Mouse (Mus musculus) layer of hippocampus, adult 18-20 months (tissue): ENCODE data around the gene Gjb4. TPM values are rescaled to one million over a fixed set of nuclear protein-coding genes. Genes with fewer than 3 reads are reported as not detected.

Experiments
- DNase-seq, 2 experiments: peaks; one replicate each; pipeline ENCODE4 v3.0.0; 2022; ENCODE audit warnings: low spot score in 2 of 2
- long read RNA-seq: library from polyadenylated mRNA; stranded (forward); transcript quantifications from one replicate; pipeline ENCODE4 v2.0.0, GENCODE M21; 2021
- total RNA-seq, 2 experiments: library from RNA; stranded (reverse); gene quantifications; 2 replicates each; pipeline ENCODE4 v1.2.3; 2021

Gene Gjb4
- not detected for total RNA-seq
- long read RNA-seq, result 0 reads

GRCm38 (mm10) chr4:127353951-127354438, at the start of gene Gjb4:
Gjb4 (minus strand) TSS chr4:127354081.
- peak in 1 of 2 experiments; percentile 12 for DNase-seq

GRCm38 (mm10) chr4:127402614-127403013, 48.7 kb upstream of the Gjb4 start:
- DNase-seq, result no peak

- DNase-seq, result no peak
Observed at GRCm38 (mm10) chr4:127402166-127402565, 48.3 kb upstream of the Gjb4 start.

GRCm38 (mm10) chr4:127400165-127401145, 46.6 kb upstream of the Gjb4 start:
- DNase-seq, result no peak

GRCm38 (mm10) chr4:127395591-127395990, 41.7 kb upstream of the Gjb4 start:
- no peak for DNase-seq

- peak; percentile 19 to 43 for DNase-seq
Observed at GRCm38 (mm10) chr4:127389645-127390044, 35.8 kb upstream of the Gjb4 start.

GRCm38 (mm10) chr4:127377344-127377743, 23.5 kb upstream of the Gjb4 start:
- DNase-seq, result no peak

- DNase-seq, result no peak
Observed at GRCm38 (mm10) chr4:127375541-127376177, 21.8 kb upstream of the Gjb4 start.

GRCm38 (mm10) chr4:127374645-127375044, 20.8 kb upstream of the Gjb4 start:
- DNase-seq, result no peak

GRCm38 (mm10) chr4:127373491-127373890, 19.6 kb upstream of the Gjb4 start:
- no peak for DNase-seq

- DNase-seq, result no peak
Observed at GRCm38 (mm10) chr4:127371546-127371945, 17.7 kb upstream of the Gjb4 start.

GRCm38 (mm10) chr4:127370447-127370846, 16.6 kb upstream of the Gjb4 start:
- DNase-seq, result no peak

GRCm38 (mm10) chr4:127368379-127368973, 14.6 kb upstream of the Gjb4 start:
- DNase-seq, result peak; percentile 38 to 77

GRCm38 (mm10) chr4:127365834-127366233, 12.0 kb upstream of the Gjb4 start:
- DNase-seq, result no peak

- DNase-seq, result no peak
Observed at GRCm38 (mm10) chr4:127365433-127365832, 11.6 kb upstream of the Gjb4 start.

- DNase-seq, result no peak
Observed at GRCm38 (mm10) chr4:127364431-127364830, 10.6 kb upstream of the Gjb4 start.

- DNase-seq, result no peak
Observed at GRCm38 (mm10) chr4:127363331-127363730, 9.4 kb upstream of the Gjb4 start.

GRCm38 (mm10) chr4:127362520-127362919, 8.6 kb upstream of the Gjb4 start:
- DNase-seq, result no peak

- no peak for DNase-seq
Observed at GRCm38 (mm10) chr4:127358018-127358417, 4.1 kb upstream of the Gjb4 start, which contains the start of gene Gjb5. Gjb5 (minus strand) TSS chr4:127358181.

- peak in 1 of 2 experiments; percentile 65 for DNase-seq
Observed at GRCm38 (mm10) chr4:127354506-127355485, 915 bp upstream of the Gjb4 start.
